Mouse (Mus musculus): ENCODE results near the gene Taf1d. TPM values are rescaled to one million over a fixed set of nuclear protein-coding genes. Genes with fewer than 3 reads are reported as not detected.
A peak's percentile ranks its signal among the peaks of the same experiment; 100 is the strongest.

The Taf1d gene
- polyA plus RNA-seq, 1 experiment from 2014 or later = 44.0 TPM

- H3K4me1 ChIP-seq (ENCODE audit: control insufficient read depth, insufficient read depth, low read length) = peaks cover 16% of the 10 kb centered on the region
- H3K9me3 ChIP-seq (ENCODE audit: control insufficient read depth, low read length) = no peaks in the 10 kb centered on the region
- H3K9ac ChIP-seq (replicated peaks; ENCODE audit: low read length) = peak within 1 kb of the TSS; percentile 95
- DNase-seq (peak; percentile 98), ATAC-seq (ENCODE audit: low FRiP score, low TSS enrichment) (peak; percentile 97)
- 2% methylated on average over 57 of the region's 57 CpGs for WGBS
- peak within 1 kb of the TSS; percentile 96 for H3K4me3 ChIP-seq (replicated peaks; ENCODE audit: low read depth, low read length)
- H3K27ac ChIP-seq (replicated peaks; ENCODE audit: low read depth, low read length) = peak within 1 kb of the TSS; percentile 90
- peaks cover 20% of the 10 kb centered on the region for H3K36me3 ChIP-seq (ENCODE audit: control insufficient read depth, insufficient read depth, low read length)
- peak within 1 kb of the TSS; percentile 92 for H3K4me2 ChIP-seq (ENCODE audit: low read length)
- no peaks in the 10 kb centered on the region for H3K27me3 ChIP-seq (ENCODE audit: control insufficient read depth, insufficient read depth, low read length)
These were observed 26.1 kb upstream of the Taf1d start, which contains the start of gene Med17 for GRCm38 (mm10) chr9:15279649-15280490. TSS of gene Med17 (minus strand) at chr9:15279931.

- Histone ChIP-seq H3K27ac (replicated peaks; ENCODE audit: low read depth, low read length) (peak overlapping the region; percentile 90; the same call in 1 of the 2 replicates), H3K9ac (replicated peaks; ENCODE audit: low read length) (peak overlapping the region; percentile 95), H3K4me2 (ENCODE audit: low read length) (peak overlapping the region; percentile 92), H3K9me3 (ENCODE audit: control insufficient read depth, low read length) (no peaks in the 10 kb centered on the region), H3K4me3 (replicated peaks; ENCODE audit: low read depth, low read length) (peak overlapping the region; percentile 96), H3K4me1 (ENCODE audit: control insufficient read depth, insufficient read depth, low read length) (peaks cover 16% of the 10 kb centered on the region), H3K27me3 (ENCODE audit: control insufficient read depth, insufficient read depth, low read length) (no peaks in the 10 kb centered on the region), H3K36me3 (ENCODE audit: control insufficient read depth, insufficient read depth, low read length) (peaks cover 13% of the 10 kb centered on the region)
- ATAC-seq (ENCODE audit: low FRiP score, low TSS enrichment) = no peak
- 46% methylated on average over 5 of the region's 5 CpGs for WGBS
- DNase-seq = no peak
These were observed 25.5 kb upstream of the Taf1d start for GRCm38 (mm10) chr9:15280491-15280879.

GRCm38 (mm10) chr9:15285443-15285842 lies 20.6 kb upstream of the Taf1d start:
- Histone ChIP-seq H3K4me1 (ENCODE audit: control insufficient read depth, insufficient read depth, low read length) (peaks cover 7% of the 10 kb centered on the region; the same call in 1 of the 2 replicates), H3K4me2 (ENCODE audit: low read length) (no peak overlapping the region), H3K36me3 (ENCODE audit: control insufficient read depth, insufficient read depth, low read length) (peaks cover 9% of the 10 kb centered on the region), H3K9ac (replicated peaks; ENCODE audit: low read length) (no peak overlapping the region), H3K27ac (replicated peaks; ENCODE audit: low read depth, low read length) (no peak overlapping the region), H3K4me3 (replicated peaks; ENCODE audit: low read depth, low read length) (no peak overlapping the region), H3K27me3 (ENCODE audit: control insufficient read depth, insufficient read depth, low read length) (no peaks in the 10 kb centered on the region), H3K9me3 (ENCODE audit: control insufficient read depth, low read length) (no peaks in the 10 kb centered on the region)
- ATAC-seq (ENCODE audit: low FRiP score, low TSS enrichment) = no peak
- 65% methylated on average over 3 of the region's 3 CpGs for WGBS
- DNase-seq = no peak

GRCm38 (mm10) chr9:15287846-15288245 lies 18.2 kb upstream of the Taf1d start:
- H3K9me3 ChIP-seq (ENCODE audit: control insufficient read depth, low read length) = no peaks in the 10 kb centered on the region
- ATAC-seq (ENCODE audit: low FRiP score, low TSS enrichment) (no peak), DNase-seq (no peak)
- no peak overlapping the region for H3K4me3 ChIP-seq (replicated peaks; ENCODE audit: low read depth, low read length)
- 53% methylated on average over 6 of the region's 6 CpGs for WGBS
- no peak overlapping the region for H3K27ac ChIP-seq (replicated peaks; ENCODE audit: low read depth, low read length)
- H3K4me2 ChIP-seq (ENCODE audit: low read length) = no peak overlapping the region
- no peak overlapping the region for H3K9ac ChIP-seq (replicated peaks; ENCODE audit: low read length)
- no peaks in the 10 kb centered on the region for H3K27me3 ChIP-seq (ENCODE audit: control insufficient read depth, insufficient read depth, low read length)
- no peaks in the 10 kb centered on the region for H3K4me1 ChIP-seq (ENCODE audit: control insufficient read depth, insufficient read depth, low read length)
- peaks cover 16% of the 10 kb centered on the region for H3K36me3 ChIP-seq (ENCODE audit: control insufficient read depth, insufficient read depth, low read length)

GRCm38 (mm10) chr9:15288402-15288801 lies 17.6 kb upstream of the Taf1d start:
- no peak for ATAC-seq (ENCODE audit: low FRiP score, low TSS enrichment)
- H3K36me3 ChIP-seq (ENCODE audit: control insufficient read depth, insufficient read depth, low read length) = peaks cover 16% of the 10 kb centered on the region
- H3K4me3 ChIP-seq (replicated peaks; ENCODE audit: low read depth, low read length) = no peak overlapping the region
- no peaks in the 10 kb centered on the region for H3K4me1 ChIP-seq (ENCODE audit: control insufficient read depth, insufficient read depth, low read length)
- DNase-seq = no peak
- H3K4me2 ChIP-seq (ENCODE audit: low read length) = no peak overlapping the region
- no peak overlapping the region for H3K27ac ChIP-seq (replicated peaks; ENCODE audit: low read depth, low read length)
- 90% methylated on average over 3 of the region's 3 CpGs for WGBS
- no peaks in the 10 kb centered on the region for H3K27me3 ChIP-seq (ENCODE audit: control insufficient read depth, insufficient read depth, low read length)
- no peak overlapping the region for H3K9ac ChIP-seq (replicated peaks; ENCODE audit: low read length)
- H3K9me3 ChIP-seq (ENCODE audit: control insufficient read depth, low read length) = no peaks in the 10 kb centered on the region

GRCm38 (mm10) chr9:15289251-15289650 lies 16.8 kb upstream of the Taf1d start:
- Histone ChIP-seq H3K36me3 (ENCODE audit: control insufficient read depth, insufficient read depth, low read length) (peaks cover 16% of the 10 kb centered on the region), H3K4me2 (ENCODE audit: low read length) (no peak overlapping the region), H3K4me3 (replicated peaks; ENCODE audit: low read depth, low read length) (no peak overlapping the region), H3K9me3 (ENCODE audit: control insufficient read depth, low read length) (no peaks in the 10 kb centered on the region), H3K27ac (replicated peaks; ENCODE audit: low read depth, low read length) (no peak overlapping the region), H3K4me1 (ENCODE audit: control insufficient read depth, insufficient read depth, low read length) (no peaks in the 10 kb centered on the region), H3K9ac (replicated peaks; ENCODE audit: low read length) (no peak overlapping the region), H3K27me3 (ENCODE audit: control insufficient read depth, insufficient read depth, low read length) (no peaks in the 10 kb centered on the region)
- ATAC-seq (ENCODE audit: low FRiP score, low TSS enrichment) (no peak), DNase-seq (no peak)
- WGBS = 92% methylated on average over 6 of the region's 6 CpGs

- WGBS = 88% methylated on average over 7 of the region's 7 CpGs
- DNase-seq (no peak), ATAC-seq (ENCODE audit: low FRiP score, low TSS enrichment) (no peak)
- Histone ChIP-seq H3K9ac (replicated peaks; ENCODE audit: low read length) (no peak overlapping the region), H3K4me3 (replicated peaks; ENCODE audit: low read depth, low read length) (no peak overlapping the region), H3K36me3 (ENCODE audit: control insufficient read depth, insufficient read depth, low read length) (peaks cover 14% of the 10 kb centered on the region; the same call in 1 of the 2 replicates), H3K27ac (replicated peaks; ENCODE audit: low read depth, low read length) (no peak overlapping the region), H3K9me3 (ENCODE audit: control insufficient read depth, low read length) (no peaks in the 10 kb centered on the region), H3K4me2 (ENCODE audit: low read length) (no peak overlapping the region), H3K4me1 (ENCODE audit: control insufficient read depth, insufficient read depth, low read length) (no peaks in the 10 kb centered on the region), H3K27me3 (ENCODE audit: control insufficient read depth, insufficient read depth, low read length) (no peaks in the 10 kb centered on the region)
These were observed 8.9 kb upstream of the Taf1d start for GRCm38 (mm10) chr9:15297112-15297511.

- Histone ChIP-seq H3K9me3 (ENCODE audit: control insufficient read depth, low read length) (no peaks in the 10 kb centered on the region), H3K27me3 (ENCODE audit: control insufficient read depth, insufficient read depth, low read length) (no peaks in the 10 kb centered on the region), H3K4me2 (ENCODE audit: low read length) (no peak overlapping the region), H3K4me3 (replicated peaks; ENCODE audit: low read depth, low read length) (no peak overlapping the region), H3K4me1 (ENCODE audit: control insufficient read depth, insufficient read depth, low read length) (no peaks in the 10 kb centered on the region), H3K36me3 (ENCODE audit: control insufficient read depth, insufficient read depth, low read length) (peaks cover 10% of the 10 kb centered on the region; the same call in 1 of the 2 replicates), H3K9ac (replicated peaks; ENCODE audit: low read length) (no peak overlapping the region), H3K27ac (replicated peaks; ENCODE audit: low read depth, low read length) (no peak overlapping the region)
- 71% methylated on average over 2 of the region's 2 CpGs for WGBS
- DNase-seq (no peak), ATAC-seq (ENCODE audit: low FRiP score, low TSS enrichment) (no peak)
These were observed 7.6 kb upstream of the Taf1d start for GRCm38 (mm10) chr9:15298451-15298850.

GRCm38 (mm10) chr9:15300056-15300455 lies 6.0 kb upstream of the Taf1d start:
- ATAC-seq (ENCODE audit: low FRiP score, low TSS enrichment) = no peak
- no peak overlapping the region for H3K9ac ChIP-seq (replicated peaks; ENCODE audit: low read length)
- H3K4me2 ChIP-seq (ENCODE audit: low read length) = no peak overlapping the region
- H3K4me3 ChIP-seq (replicated peaks; ENCODE audit: low read depth, low read length) = no peak overlapping the region
- peaks cover 10% of the 10 kb centered on the region; the same call in 1 of the 2 replicates for H3K36me3 ChIP-seq (ENCODE audit: control insufficient read depth, insufficient read depth, low read length)
- H3K4me1 ChIP-seq (ENCODE audit: control insufficient read depth, insufficient read depth, low read length) = no peaks in the 10 kb centered on the region; the same call in 1 of the 2 replicates
- DNase-seq = no peak
- no peak overlapping the region for H3K27ac ChIP-seq (replicated peaks; ENCODE audit: low read depth, low read length)
- WGBS = 91% methylated on average over 5 of the region's 5 CpGs
- H3K27me3 ChIP-seq (ENCODE audit: control insufficient read depth, insufficient read depth, low read length) = no peaks in the 10 kb centered on the region
- no peaks in the 10 kb centered on the region for H3K9me3 ChIP-seq (ENCODE audit: control insufficient read depth, low read length)

All from midbrain, embryonic 14.5 days (tissue).